10 mouse cellular contexts compared by ENCODE assay signal in the genomic region with DNA sequence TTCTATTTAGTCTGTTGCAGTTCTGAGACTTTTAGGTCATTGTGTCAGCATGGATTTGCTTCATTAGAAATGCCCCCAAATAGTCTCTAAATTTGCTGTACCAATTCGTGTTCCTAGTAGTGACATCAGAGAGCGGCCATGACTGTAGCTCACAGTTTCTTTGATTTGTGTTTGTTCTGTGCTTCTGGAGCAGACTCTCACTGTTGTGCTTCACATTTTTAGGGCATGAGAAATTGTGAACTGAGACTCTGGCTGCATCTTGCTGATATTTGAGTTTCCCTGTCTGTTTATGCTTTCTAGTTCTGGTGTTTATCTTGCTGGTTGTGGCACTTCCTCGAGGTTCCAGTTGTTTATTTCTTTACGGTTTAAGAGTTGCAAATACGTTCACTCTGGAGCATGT.
"Had no signal": no experiment of that assay in that cellular context is flagged by ENCODE, and none has a peak within 500 bp of the region (broad histone marks: within the 10 kb centered on the region; RNA-seq: fewer than 3 reads in every experiment).

No protein-coding gene starts in this region.

- H3K27ac ChIP-seq: hindbrain, embryonic 14.5 days; left cerebral cortex, adult 2 months; limb, embryonic 10.5 days; liver, embryonic 13.5 days; midbrain, embryonic 13.5 days had no signal

- H3K4me2 ChIP-seq: hindbrain, embryonic 14.5 days; liver, embryonic 13.5 days; midbrain, embryonic 13.5 days had no signal

- H3K4me1 ChIP-seq: limb, embryonic 10.5 days; liver, embryonic 13.5 days; midbrain, embryonic 13.5 days had no signal

- H3K9me3 ChIP-seq: limb, embryonic 10.5 days; liver, embryonic 13.5 days; midbrain, embryonic 13.5 days had no signal

- H3K36me3 ChIP-seq: limb, embryonic 10.5 days; liver, embryonic 13.5 days; midbrain, embryonic 13.5 days had no signal

- ATAC-seq: liver, postnatal 0 days; midbrain, embryonic 13.5 days had no signal

- H3K9ac ChIP-seq: hindbrain, embryonic 14.5 days; liver, embryonic 13.5 days; liver, postnatal 0 days; midbrain, embryonic 13.5 days had no signal

- H3K4me3 ChIP-seq: left cerebral cortex, adult 2 months; limb, embryonic 10.5 days; liver, embryonic 13.5 days; midbrain, embryonic 13.5 days had no signal

- DNase-seq: kidney, adult 18-20 months; kidney, postnatal 14 days; liver, embryonic 13.5 days; liver, postnatal 0 days; right cerebral cortex, postnatal 25 days; thymus, postnatal 36 days had no signal

- H3K27me3 ChIP-seq: liver, embryonic 13.5 days; midbrain, embryonic 13.5 days had no signal
